Comparison of ENCODE assay signal across 10 mouse cellular contexts in the genomic region with DNA sequence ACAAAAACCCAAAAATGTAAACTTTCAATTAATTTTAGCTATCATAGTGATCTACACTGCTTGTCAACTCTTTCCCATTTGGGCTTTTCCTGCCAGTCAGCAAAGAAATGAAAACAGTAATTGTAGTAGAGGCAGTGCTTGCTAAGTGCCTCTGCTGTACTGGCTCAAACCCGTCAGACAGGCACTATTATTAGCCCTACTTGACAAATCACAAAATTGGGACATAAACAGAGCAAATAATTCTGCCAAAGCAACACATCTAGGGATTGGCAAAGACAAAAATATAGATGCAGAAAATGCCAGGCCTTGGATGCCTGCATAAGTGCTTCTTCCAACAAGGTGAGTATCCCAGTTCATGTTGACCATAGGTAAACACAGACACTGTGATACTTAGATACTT. TPM values are rescaled to one million over a fixed set of nuclear protein-coding genes. Genes with fewer than 3 reads are reported as not detected.
DNase-seq lines count a peak whose midpoint lies in the region; ATAC-seq lines count a peak whose summit lies in the region.
"Had no signal": no experiment of that assay in that cellular context is flagged by ENCODE, and none has a peak within 500 bp of the region (broad histone marks: within the 10 kb centered on the region; RNA-seq: fewer than 3 reads in every experiment).

No protein-coding gene starts in this region.

- DNase-seq in kidney, postnatal 10 days: no peak
- DNase-seq in adipocyte (ENCODE audit: low spot score): peak; percentile 76
- DNase-seq in midbrain, embryonic 10.5 days (ENCODE audit: low spot score): no peak
- no peak for DNase-seq in ovary, postnatal 10 days (ENCODE audit: low spot score)
- DNase-seq in left cerebral cortex, adult 11 months (ENCODE audit: low spot score): no peak
- DNase-seq in urinary bladder, postnatal 25 days (ENCODE audit: low spot score): no peak
- DNase-seq: kidney, postnatal 14 days had no signal

- WGBS in kidney, embryonic 14.5 days: 73% methylated on average over 1 of the region's 1 CpGs
- 81% methylated on average over 1 of the region's 1 CpGs for WGBS in hindbrain, embryonic 13.5 days
- WGBS in midbrain, embryonic 10.5 days: 85% methylated on average over 1 of the region's 1 CpGs

- peaks cover 30% of the 10 kb centered on the region for H3K36me3 ChIP-seq in kidney, embryonic 14.5 days (ENCODE audit: control insufficient read depth, insufficient read depth, low read length)
- peaks cover 22% of the 10 kb centered on the region for H3K36me3 ChIP-seq in hindbrain, embryonic 13.5 days
- peaks cover 47% of the 10 kb centered on the region for H3K36me3 ChIP-seq in midbrain, embryonic 10.5 days

- no peak overlapping the region for H3K9ac ChIP-seq in kidney, embryonic 14.5 days (ENCODE audit: low read depth, low read length)
- peak overlapping the region; percentile 98; the same call in 1 of the 2 replicates for H3K9ac ChIP-seq in hindbrain, embryonic 13.5 days

- peak overlapping the region; percentile 100; the same call in 1 of the 2 replicates for H3K4me3 ChIP-seq in kidney, embryonic 14.5 days (ENCODE audit: low read length)
- H3K4me3 ChIP-seq in hindbrain, embryonic 13.5 days: peak overlapping the region; percentile 99; the same call in 1 of the 2 replicates
- H3K4me3 ChIP-seq in midbrain, embryonic 10.5 days: peak overlapping the region; percentile 99; the same call in 1 of the 2 replicates

- no peak overlapping the region for H3K27ac ChIP-seq in kidney, embryonic 14.5 days (ENCODE audit: low read depth, low read length)
- H3K27ac ChIP-seq in hindbrain, embryonic 13.5 days: no peak overlapping the region
- H3K27ac ChIP-seq in midbrain, embryonic 10.5 days (replicated peaks): no peak overlapping the region

- H3K27me3 ChIP-seq in kidney, embryonic 14.5 days (ENCODE audit: control insufficient read depth, insufficient read depth, low read length): no peaks in the 10 kb centered on the region
- H3K27me3 ChIP-seq in hindbrain, embryonic 13.5 days: no peaks in the 10 kb centered on the region
- no peaks in the 10 kb centered on the region for H3K27me3 ChIP-seq in midbrain, embryonic 10.5 days (ENCODE audit: low read depth, poor library complexity, severe bottlenecking)
- H3K27me3 ChIP-seq: Patski had no signal

- H3K9me3 ChIP-seq in kidney, embryonic 14.5 days (ENCODE audit: control insufficient read depth, low read length): no peaks in the 10 kb centered on the region
- no peaks in the 10 kb centered on the region for H3K9me3 ChIP-seq in hindbrain, embryonic 13.5 days
- no peaks in the 10 kb centered on the region for H3K9me3 ChIP-seq in midbrain, embryonic 10.5 days (replicated peaks)

- peaks cover 21% of the 10 kb centered on the region for H3K4me1 ChIP-seq in kidney, embryonic 14.5 days (ENCODE audit: control insufficient read depth, insufficient read depth, low read length)
- peaks cover 37% of the 10 kb centered on the region for H3K4me1 ChIP-seq in hindbrain, embryonic 13.5 days (replicated peaks)
- peaks cover 34% of the 10 kb centered on the region for H3K4me1 ChIP-seq in midbrain, embryonic 10.5 days

- peak overlapping the region; percentile 76 for H3K4me2 ChIP-seq in kidney, embryonic 14.5 days (replicated peaks; ENCODE audit: low read depth, low read length)
- peak overlapping the region; percentile 67 for H3K4me2 ChIP-seq in hindbrain, embryonic 13.5 days

- ATAC-seq in kidney, embryonic 14.5 days (ENCODE audit: low FRiP score, low TSS enrichment): no peak
- no peak for ATAC-seq in hindbrain, embryonic 13.5 days (ENCODE audit: low FRiP score)
- ATAC-seq: Patski had no signal

RNA-seq across cellular contexts. Expression of gene Ubfd1, which starts 1.3 kb away (rescaled TPM):
- polyA plus RNA-seq in kidney, embryonic 14.5 days (2014; fragmentation: Nextera tagmentation; extraction: Ambion mirVana): 60.0 and 101 TPM in 2 replicates
- polyA plus RNA-seq in hindbrain, embryonic 13.5 days (2015; fragmentation: Nextera tagmentation; extraction: Ambion mirVana): 72.1 and 72.4 TPM in 2 replicates
- 64.7 and 65.7 TPM in 2 replicates for polyA plus RNA-seq in midbrain, embryonic 10.5 days (2016; fragmentation: Nextera tagmentation; extraction: Ambion mirVana)

RNA-seq across cellular contexts. Expression of gene Ears2, which starts 1.4 kb away (rescaled TPM):
- 13.4 and 19.6 TPM in 2 replicates for polyA plus RNA-seq in kidney, embryonic 14.5 days (2014; fragmentation: Nextera tagmentation; extraction: Ambion mirVana)
- 10.2 and 10.4 TPM in 2 replicates for polyA plus RNA-seq in hindbrain, embryonic 13.5 days (2015; fragmentation: Nextera tagmentation; extraction: Ambion mirVana)
- 18.9 and 19.2 TPM in 2 replicates for polyA plus RNA-seq in midbrain, embryonic 10.5 days (2016; fragmentation: Nextera tagmentation; extraction: Ambion mirVana)

RNA-seq across cellular contexts. Expression of gene Ndufab1, which starts 36.0 kb away (rescaled TPM):
- polyA plus RNA-seq in kidney, embryonic 14.5 days (2014; fragmentation: Nextera tagmentation; extraction: Ambion mirVana): 713 and 832 TPM in 2 replicates
- 626 and 638 TPM in 2 replicates for polyA plus RNA-seq in hindbrain, embryonic 13.5 days (2015; fragmentation: Nextera tagmentation; extraction: Ambion mirVana)
- polyA plus RNA-seq in midbrain, embryonic 10.5 days (2016; fragmentation: Nextera tagmentation; extraction: Ambion mirVana): 757 and 815 TPM in 2 replicates

RNA-seq across cellular contexts. Expression of gene Gga2, which starts 44.6 kb away (rescaled TPM):
- polyA plus RNA-seq in kidney, embryonic 14.5 days (2014; fragmentation: Nextera tagmentation; extraction: Ambion mirVana): 55.9 and 56.1 TPM in 2 replicates
- 54.9 and 57.3 TPM in 2 replicates for polyA plus RNA-seq in hindbrain, embryonic 13.5 days (2015; fragmentation: Nextera tagmentation; extraction: Ambion mirVana)
- 81.5 and 90.3 TPM in 2 replicates for polyA plus RNA-seq in midbrain, embryonic 10.5 days (2016; fragmentation: Nextera tagmentation; extraction: Ambion mirVana)
